Mouse (Mus musculus): ENCODE measurements around the gene Fam114a1.
A peak's percentile ranks its signal among the peaks of the same experiment; 100 is the strongest.

Gene Fam114a1

DNA sequence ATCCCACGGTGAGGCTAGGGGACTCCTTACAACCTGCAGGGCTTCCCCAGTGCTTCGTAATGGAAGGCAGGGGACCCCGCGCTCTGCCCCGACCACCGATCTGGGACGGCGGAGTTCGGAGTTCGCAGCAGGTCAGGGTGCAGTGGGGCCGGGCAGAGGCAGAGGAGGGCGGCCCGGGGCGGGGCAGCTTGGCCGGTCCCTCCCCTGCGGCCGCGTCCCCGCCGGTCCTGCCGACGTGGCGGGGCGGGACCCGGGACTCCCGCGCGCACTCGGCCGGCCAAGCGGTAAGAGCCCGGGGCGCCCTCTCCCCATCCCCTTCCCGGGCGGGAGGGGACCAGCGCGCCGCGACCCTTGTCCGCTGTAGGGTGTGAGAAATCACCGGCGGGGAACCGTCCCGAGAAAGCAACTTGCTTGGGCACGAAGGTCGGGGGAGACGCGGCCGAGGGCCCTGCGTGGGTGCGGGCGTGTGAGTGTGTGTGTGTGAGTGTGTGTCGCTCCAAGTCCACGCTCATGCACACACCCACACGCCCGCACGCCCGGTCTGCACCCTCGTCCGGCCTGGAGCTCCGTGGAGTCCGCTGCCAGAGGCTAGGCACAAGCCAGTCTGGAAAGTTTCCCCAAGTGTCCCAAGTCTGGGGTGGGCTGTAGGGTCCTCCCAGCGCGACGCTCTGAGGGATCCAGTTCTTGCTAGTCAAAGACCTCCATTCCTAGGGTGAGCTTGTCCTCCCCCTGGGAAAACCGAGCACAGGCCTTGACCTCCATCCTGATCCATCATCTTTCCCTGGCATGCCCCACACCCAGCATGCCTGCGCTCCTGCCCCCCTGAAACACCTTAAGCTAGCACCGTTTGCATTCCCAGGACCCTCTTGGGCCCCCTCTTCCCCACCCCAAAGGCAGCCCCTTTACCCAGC, at the start of gene Fam114a1:
TSS of gene Fam114a1 (plus strand) at position 211 of the 911 bp plus-strand sequence.
- DNase-seq = peak; percentile 39 to 58

DNA sequence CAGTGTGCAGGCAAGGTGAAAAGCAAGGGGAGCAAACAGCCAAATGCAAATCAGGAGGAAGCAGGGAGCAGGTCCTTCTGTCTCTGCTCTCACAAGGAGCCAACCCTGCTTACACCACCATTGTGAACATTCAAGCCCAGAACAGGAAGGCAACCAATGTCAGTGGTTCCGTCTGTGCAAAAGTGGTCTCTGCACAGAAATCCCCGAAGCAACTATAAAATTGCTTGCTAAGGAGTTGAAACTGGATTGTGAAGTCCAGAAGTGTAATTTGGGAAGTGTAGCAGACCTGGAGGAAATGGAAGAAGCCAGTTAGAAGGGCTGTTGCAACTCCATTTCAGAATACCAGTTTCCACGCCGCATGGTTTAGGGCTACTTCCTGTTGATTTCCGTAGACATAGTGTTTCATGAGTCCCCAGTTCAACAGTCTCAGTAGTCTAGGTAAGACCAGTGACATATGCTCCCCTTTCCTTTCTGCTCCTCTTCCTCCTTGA, 46.9 kb upstream of the Fam114a1 start:
- DNase-seq = no peak

DNA sequence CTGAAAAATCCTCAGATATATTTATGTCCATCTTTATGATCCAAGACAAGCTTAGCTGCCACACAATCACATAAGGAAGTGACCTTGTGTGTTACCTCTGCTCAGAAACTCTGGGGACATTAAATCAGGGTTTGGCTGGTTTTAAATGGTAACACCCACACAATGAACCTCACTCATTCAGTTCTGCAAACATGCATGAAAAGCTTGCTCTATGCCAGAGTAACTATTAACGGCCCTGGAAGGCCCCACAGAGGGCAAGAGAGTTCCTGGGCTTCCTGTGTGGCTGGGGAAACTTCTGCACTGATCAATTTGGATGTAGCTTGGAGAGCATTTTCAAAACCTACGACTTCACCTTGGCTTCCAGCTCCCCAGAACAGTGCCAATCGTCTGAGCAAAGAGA, 37.7 kb upstream of the Fam114a1 start:
- DNase-seq = no peak

DNA sequence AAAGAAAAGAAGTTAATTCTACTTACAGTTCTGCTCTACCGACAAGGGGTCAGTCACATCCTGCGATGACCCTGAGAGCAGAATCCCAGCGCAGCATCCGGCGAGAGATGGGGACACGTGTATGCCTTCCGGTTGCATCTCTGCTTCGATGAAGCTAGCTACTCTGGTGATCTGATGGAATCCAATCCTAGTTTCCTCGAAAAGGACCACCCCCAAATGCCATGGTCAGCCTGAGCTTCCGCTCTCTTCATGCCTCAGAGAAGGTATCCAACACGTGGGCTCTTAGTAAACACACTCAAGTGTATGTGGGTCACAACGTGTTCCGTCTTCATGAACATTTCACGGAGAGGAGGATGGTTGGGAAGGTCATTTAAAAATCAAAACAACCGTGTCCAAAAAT, 37.1 kb upstream of the Fam114a1 start:
- DNase-seq = no peak

DNA sequence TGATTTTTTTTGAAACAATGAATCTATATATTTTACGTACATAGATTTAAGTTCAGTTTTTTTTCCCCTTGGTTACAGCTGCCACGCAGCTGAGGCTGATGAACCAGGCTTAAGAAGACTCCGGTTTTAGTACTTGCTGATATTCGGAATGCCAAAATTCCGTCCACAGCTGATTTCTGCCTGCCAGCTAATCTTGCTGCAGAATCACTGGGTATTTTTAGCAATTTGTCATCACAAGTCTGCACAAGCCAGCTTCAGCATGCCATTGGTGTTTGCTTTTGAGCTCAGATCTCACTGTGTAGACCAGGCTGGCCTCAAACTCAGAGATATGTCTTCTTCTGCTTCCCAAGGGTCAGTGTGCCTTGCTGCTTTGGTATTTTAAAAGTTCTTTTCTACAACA, 18.4 kb upstream of the Fam114a1 start:
- DNase-seq = no peak

DNA sequence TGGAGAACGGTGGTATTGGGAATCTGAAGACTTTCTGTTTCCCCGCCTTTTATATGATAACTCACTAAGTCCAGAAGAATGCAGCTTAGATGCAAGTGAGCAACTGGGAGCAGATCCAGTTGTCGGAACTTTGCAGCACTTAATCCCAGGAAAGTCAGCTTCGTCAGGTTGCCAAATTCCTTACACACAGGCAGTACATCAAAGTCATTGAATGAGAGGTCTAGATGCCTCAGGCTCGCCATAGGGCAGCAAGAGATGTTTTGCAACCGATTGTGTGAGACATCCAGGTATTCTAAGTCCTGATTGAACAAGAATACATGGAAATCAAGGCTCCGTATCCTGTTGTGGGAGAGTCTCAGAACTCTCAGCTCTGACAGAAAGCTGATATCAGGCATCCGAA, 14.9 kb upstream of the Fam114a1 start:
- no peak for DNase-seq

DNA sequence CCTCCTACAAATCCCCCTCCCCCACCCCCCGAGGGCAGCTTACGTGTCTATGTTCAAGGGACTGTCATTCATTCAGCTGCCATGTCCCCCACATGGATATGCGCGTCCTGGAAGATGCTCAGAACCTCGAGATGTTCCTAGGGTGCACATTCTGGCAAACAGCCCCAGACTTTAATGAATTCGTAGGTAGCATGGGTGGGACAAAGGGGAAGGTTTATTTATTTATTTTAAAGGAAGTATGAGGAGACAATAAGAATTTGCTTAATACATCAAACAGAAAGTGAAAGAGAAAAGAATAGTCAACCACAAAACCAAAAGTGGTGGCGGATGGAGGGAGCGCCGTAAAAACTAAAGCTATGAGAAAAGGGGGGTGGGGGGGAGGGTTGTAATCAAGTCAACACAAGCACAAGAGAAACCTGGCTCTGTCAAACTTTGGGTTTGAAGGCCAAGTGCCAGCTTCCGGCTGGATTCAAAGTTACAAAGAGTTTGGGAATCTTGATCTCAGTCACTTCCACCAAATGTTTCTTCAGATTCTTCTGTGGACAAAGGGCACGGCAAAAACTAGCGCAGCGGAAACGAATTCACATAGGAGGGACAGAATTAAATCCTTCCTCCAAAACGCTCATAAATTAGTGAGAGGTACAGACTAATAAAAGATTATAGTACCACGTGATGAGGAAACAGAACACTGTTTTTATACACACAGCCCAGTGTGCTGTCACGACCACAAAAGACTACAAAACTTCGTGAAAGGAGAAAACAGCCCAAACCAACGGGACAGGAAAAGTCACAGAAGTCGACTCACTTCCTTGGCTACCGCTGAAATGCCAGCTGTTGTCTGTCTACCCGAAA, 10.7 kb upstream of the Fam114a1 start:
- no peak for DNase-seq

DNA sequence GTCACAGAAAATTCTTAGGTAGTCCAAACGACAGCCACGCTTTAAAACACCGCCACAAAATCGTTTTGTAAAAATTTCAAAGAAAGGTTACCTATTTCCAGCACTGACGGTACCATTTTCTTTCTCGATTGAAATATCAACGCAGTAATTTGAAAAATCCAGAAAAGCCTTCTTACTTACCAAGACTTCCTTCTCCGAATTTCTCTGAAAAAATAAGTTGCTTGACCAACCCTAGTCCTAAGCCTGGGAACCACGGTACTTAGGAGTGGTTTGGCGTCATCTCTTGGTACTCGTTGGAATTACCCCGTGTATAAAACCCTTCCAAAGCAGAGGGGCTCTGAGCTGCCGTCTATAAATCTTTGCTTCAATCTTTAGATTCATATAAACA, 10.0 kb upstream of the Fam114a1 start, which contains the start of gene Tlr6:
TSS of gene Tlr6 (minus strand) at position 255 of the 388 bp plus-strand sequence.
- peak; percentile 70 to 75 for DNase-seq

DNA sequence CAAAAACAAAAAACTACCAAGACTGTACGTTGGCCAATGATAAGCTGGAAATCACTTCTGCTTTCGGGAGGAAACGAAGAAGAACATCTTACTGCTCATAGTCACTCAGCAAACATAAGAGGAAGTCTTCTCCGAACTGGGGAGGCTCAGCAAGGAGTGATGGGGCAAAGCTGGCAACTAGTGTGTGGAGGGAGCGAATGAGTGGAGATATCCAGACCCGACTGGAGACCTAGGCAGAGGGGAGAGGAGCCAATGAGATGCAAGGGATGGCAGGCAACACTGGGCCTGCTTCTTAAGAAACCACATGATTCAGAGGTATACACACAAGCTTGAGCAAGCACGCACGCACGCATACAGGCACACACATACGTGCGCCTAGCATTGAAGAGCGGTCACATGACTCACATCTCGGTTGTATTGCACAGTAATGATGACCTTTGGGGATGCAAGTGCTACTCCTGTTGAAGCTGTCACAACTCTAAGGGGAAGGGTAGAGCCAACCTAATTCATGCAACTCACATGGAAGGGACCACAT, 8.9 kb upstream of the Fam114a1 start:
- DNase-seq = no peak

DNA sequence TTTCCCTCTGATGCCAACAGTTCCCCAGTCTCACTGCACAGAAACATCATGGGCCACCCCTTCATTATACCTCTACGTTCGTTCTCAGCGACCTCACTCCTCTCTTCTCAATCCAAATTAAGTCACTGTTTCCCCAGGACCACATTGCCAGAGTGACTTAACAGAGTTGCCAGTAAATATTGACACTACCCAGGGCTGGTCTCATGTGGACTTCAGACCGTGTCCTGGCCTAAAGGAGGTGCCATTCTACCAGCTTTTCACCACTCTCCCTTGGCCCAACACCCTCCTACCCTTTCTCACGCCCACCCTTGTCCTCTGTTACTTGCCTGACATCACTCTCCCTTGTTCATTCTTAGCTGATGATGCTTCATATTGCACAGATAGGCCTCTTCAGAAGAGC, 6.6 kb upstream of the Fam114a1 start:
- no peak for DNase-seq

DNA sequence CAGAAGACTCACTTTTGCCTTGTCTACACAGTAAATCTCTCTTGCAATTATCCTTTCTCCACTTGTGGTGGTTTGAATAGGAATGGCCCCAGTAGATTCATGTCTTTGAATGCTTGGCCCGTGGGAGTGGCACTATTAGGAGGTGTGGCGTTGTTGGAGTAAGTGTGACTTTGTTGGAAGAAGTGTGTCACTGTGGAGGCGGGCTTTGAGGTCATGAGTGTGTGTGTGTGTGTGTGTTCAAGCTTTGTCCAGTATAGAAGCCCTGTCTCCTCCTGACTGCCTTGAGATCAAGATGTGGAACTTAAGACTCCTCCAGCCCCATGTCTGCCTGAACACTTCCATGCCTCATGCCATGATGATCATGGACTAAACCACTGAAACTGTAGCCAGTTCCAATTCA, 6.1 kb upstream of the Fam114a1 start:
- DNase-seq = no peak

DNA sequence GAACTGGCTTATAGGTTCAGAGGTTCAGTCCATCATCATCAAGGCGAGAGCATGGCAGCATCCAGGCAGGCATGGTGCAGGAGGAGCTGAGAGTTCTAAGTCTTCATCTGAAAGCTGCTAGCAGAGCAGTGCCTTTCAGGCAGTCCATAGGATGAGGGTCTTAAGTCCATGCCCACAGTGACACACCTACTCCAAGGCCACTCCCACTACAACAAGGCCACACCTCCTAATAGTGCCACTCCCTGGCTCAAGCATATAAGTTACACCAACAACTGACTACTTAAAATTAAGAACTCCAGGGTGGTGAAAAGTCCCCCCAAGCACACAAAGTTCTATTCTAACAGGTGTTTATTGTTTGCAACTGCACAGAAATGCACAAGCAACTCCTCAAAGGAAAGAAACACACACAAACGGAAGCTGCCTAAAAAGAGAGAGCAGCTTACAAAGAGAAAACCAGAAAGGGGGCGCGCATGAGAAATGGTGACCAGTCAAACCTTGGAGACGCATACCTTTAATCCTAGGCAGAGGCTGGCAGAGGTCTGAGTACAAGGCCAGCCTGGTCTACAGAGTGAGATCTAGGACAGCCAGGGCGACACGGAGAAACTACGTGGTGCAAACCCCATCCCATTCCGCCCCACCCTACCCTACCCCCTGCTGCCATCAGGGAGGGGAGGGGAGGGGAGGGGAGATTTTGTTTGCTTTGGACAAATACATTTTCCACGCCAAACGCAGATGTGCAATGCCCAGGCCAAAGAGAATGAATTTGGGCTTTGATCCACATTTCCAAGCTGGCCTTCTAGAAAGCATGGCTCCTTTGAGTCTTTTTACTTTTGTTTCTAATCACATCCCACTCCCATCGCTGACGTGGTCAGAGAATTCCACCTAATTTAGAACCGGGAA, 660 bp upstream of the Fam114a1 start:
- peak; percentile 18 to 19 for DNase-seq

DNA sequence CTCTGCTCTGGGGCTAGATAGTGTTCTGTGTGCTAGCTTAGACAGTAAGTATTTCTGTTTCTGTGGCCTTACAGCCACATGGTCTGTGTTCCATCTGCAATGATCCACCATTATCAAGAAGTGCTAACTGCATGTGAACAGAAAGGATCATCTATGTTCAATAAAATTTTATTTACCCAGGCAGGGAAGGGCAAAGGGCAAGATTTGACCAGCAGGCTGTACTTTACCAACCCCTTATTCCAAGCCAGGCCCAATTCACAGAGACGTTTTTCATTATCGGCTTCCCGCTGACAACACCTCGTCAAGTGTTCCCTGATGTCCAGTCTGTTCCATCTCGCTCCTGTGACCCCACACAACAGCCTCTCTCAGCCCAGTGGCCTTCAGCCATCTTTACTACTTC, 5.2 kb downstream of the Fam114a1 start:
- DNase-seq = no peak

DNA sequence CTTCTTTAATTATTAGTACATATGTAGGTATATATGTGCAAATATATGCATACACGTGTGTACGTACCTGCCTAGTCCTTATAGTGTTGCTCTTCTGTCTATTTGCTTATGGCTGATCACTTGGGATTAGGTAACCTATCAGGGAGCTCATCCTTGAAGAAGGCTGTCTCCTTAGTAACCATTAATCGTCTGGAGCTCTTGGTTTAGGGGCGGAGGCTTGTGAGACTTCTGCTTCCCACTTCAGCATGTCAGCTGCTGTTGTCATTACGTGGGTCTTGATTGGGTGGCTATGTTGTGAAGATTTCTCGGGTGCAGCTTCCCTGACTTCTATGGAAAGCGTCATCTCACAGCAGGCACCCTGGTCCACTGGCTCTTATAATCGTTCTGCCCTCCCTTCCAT, 7.3 kb downstream of the Fam114a1 start:
- no peak for DNase-seq

DNA sequence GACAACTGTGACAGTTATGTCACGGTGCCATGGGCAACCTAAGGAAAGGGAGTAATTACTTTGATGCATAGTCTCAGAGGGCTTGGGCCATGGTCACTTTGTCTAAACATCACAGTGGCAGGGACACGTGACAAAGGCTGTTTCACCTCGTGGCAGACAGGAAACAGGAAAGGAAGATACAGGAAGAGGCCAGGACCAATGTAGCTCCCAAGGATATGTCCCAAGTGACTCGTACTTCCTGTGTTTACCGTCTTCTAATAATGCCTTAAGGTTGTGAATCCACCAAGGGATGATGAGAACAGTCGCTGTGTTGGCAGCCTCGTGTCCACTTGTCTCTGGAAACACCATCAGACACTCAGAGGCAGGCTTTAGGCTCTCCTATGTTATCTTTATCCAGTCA, 16.1 kb downstream of the Fam114a1 start:
- no peak for DNase-seq

DNA sequence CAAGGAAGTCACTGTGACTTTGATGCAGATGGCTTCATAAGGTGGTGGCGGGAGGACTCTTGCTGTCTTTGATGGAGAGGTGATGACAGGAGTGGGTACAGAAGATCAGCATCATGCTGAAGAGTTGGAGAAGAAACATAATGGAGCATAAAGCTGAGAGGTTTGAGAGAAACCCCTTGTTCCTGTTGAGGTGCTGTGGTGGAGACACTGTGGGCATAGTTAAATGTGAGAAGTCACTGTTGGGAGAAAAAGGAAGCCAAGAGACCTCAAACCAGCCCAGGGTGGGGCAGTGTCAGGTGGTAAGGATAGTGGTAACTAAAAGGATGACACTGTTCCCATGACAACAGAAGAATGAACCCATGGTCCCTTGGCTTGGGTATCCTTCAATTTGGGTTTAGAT, 20.1 kb downstream of the Fam114a1 start:
- DNase-seq = no peak

DNA sequence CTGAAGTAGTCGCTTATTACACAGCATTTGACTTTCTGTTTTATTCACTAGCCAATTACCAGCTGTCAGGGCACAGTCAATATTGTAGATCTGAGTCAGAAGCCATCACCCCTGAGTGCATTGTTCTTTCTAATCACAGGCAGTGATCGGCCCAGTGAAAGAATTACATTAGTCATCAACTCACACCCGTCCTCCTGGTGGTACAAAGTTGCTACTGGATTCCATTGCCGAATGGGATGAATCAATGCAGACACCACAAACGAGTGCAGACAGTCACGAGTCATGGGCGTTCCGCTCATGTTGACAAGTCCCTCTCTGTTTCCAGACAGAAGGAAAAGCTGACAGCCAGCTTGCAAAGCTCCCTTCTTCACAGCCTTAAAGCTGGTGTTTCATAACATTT, 22.7 kb downstream of the Fam114a1 start:
- DNase-seq = no peak

DNA sequence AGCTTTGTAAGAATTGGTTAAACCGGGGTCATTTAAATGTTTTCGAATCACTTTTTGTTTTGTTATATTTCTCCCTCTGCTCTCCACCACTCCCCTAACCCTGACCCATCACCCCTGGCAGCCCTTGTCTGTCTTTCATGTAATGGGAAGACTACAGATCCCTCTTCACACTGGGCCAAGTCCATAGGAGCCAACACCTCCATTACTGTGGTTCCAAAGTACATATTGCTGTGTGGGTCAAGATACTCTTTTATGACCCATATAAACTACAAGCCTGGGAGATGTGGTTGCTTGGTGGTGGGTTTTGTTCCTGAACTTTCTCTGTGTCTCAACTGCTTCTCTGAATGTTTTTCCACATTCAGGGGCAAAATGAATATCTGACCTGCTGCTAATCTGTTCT, 25.5 kb downstream of the Fam114a1 start:
- no peak for DNase-seq

DNA sequence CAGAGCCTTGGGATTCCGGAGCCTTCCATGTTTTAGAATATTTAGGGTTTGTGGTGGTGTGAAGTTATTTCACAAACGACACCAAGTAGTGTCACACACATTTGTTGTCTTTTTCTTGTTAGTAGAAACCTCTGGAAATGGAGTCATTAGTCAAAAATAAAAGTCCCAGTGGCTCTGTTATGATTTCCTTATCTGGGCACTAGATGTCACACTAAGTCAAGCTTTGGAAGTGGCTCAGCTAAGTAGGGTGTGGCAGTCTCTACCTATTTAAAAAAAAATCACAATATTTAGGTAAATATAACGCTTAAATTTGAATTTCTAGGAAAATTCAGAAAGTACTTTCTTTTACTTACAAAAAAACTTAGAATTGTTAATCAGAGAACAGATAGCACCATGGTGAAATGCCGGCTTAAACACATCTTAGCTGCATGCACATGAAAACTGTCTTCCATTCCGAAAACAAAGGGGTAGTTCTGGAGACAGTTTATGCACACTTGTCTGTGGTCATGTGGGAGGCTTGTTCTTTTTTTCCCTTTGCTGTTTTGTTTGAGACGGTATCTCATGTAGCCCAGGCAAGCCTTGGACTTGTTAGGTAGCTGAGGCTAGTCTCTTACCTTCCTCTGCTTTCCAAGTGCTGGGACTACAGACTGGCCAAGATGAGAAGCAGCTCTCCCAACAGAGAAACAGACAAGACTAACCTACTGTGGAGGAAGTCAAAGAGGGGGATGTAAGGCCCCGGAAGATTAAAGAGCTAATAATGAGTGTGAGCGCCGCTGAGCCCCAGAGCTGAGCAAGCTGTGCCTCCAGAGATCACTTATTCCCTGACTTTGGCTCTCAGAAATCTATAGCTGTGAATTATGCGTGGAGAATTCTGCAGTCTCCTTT, 33.3 kb downstream of the Fam114a1 start:
- DNase-seq = peak in 1 of 2 experiments; percentile 62

DNA sequence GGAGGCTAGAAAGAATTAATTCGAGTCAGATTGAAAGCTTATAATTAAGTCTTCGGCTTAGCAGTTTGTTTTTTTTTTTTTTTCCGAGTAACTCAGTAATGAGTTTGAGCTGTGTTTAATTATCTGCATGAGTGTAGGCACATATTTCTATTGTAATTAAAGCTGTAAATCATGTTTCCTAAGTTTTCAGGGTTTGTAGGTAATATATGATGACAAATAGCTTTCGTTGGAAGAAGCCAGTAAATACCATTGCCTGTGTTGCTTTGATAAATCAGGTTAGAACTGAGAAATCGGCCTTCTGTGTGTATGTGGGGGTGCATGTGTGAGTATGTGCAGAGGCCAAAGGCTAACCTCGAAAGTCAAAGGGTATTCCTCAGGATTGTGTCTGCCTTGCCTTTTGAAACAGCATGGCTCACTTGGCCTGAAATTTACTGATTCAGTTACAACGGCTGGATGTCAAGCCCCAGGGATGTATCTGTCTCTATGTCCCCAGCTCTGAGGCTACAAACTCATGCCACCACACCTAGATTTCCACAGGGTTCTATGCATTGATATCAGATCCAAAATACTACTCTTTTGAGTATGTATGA, 34.2 kb downstream of the Fam114a1 start:
- DNase-seq = no peak

DNA sequence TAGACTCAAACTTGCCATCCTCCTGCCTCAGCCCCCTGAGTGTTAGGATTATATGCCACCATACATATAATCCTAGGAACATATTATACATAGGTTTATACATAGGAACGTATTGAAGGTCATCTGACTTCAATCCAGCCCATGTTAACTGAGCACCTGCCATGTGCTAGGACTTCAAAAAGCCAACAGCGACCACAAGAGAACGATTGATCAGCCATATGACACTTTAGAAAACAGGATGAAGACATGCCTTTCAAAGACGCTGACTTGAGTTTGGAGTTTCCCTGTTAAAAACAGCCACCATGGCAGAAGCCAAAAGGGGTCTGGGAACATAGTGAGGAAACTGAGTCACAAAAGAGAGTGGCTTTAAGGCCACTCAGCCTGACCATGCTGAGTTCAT, 35.4 kb downstream of the Fam114a1 start:
- DNase-seq = no peak
